Mouse (Mus musculus) liver, embryonic 14.5 days (tissue): ENCODE measurements around the gene Dus1l. TPM values are rescaled to one million over a fixed set of nuclear protein-coding genes. Genes with fewer than 3 reads are reported as not detected.

Experiments
- ATAC-seq: fragments of 200-750 bp; cut with Nextera tagmentation; 2 replicates; pipeline ENCODE4 v1.8.0; 2017; ENCODE audit warnings: moderate number of reproducible peaks, mild to moderate bottlenecking, moderate library complexity; ENCODE audit not compliant: insufficient read depth
- DNase-seq, 3 experiments: peaks; one replicate each; pipeline ENCODE4 v3.0.0-alpha.2; 2012 to 2013; ENCODE audit warnings: low read depth in 3 of 3, low spot score in 3 of 3
- H3K27ac ChIP-seq: fragments of 300-500 bp; sonication (generic); 2 replicates; pipeline ENCODE4 v1.5.1; 2014; ENCODE audit warnings: moderate library complexity, mild to moderate bottlenecking, control low read depth, inconsistent platforms
- H3K27me3 ChIP-seq: fragments of 300-500 bp; sonication (generic); 2 replicates; pipeline ENCODE4 v1.6.1; 2014; ENCODE audit warnings: mild to moderate bottlenecking, low read length, moderate library complexity; ENCODE audit not compliant: control insufficient read depth, insufficient read depth
- H3K36me3 ChIP-seq: fragments of 300-500 bp; sonication (generic); replicated peaks from 2 replicates; pipeline ENCODE4 v1.6.1; 2014; ENCODE audit warnings: low read depth; ENCODE audit not compliant: control insufficient read depth, insufficient read depth
- H3K4me1 ChIP-seq, 2 experiments: fragments of 200-500 bp in 1 of 2; fragments of 300-500 bp in 1 of 2; sonication (generic) in 1 of 2; replicated peaks; 2 replicates each; pipeline ENCODE4 v1.6.1; 2012 to 2014; ENCODE audit warnings: antibody characterized with exemption in 1 of 2, inconsistent platforms in 1 of 2, low read length in 1 of 2; ENCODE audit not compliant: control insufficient read depth in 2 of 2, insufficient read depth in 2 of 2
- H3K4me2 ChIP-seq: fragments of 300-500 bp; sonication (generic); 2 replicates; pipeline ENCODE4 v1.6.1; 2014; ENCODE audit warnings: low read depth, mild to moderate bottlenecking, control low read depth, moderate library complexity
- H3K4me3 ChIP-seq, 2 experiments: fragments of 200-500 bp in 1 of 2; fragments of 300-500 bp in 1 of 2; sonication (generic) in 1 of 2; 2 replicates each; pipeline ENCODE4 v1.5.1; 2012 to 2014; ENCODE audit warnings: low read depth in 2 of 2, low read length in 2 of 2, mild to moderate bottlenecking in 2 of 2, control low read depth in 1 of 2, inconsistent platforms in 1 of 2, moderate library complexity in 1 of 2; ENCODE audit not compliant: insufficient read depth in 1 of 2
- H3K9ac ChIP-seq: fragments of 300-500 bp; sonication (generic); replicated peaks from 2 replicates; pipeline ENCODE4 v1.6.1; 2014; ENCODE audit warnings: mild to moderate bottlenecking, control low read depth, moderate library complexity
- H3K9me3 ChIP-seq: fragments of 300-500 bp; sonication (generic); 2 replicates; pipeline ENCODE4 v1.6.1; 2016; ENCODE audit warnings: low read length, mixed read lengths; ENCODE audit not compliant: control insufficient read depth
- CTCF ChIP-seq: IDR thresholded peaks from 2 replicates; pipeline ENCODE4 v1.5.1; 2016; ENCODE audit warnings: antibody characterized with exemption, low read depth, control low read depth
- EP300 ChIP-seq: IDR thresholded peaks from 2 replicates; pipeline ENCODE4 v1.6.1; 2016; ENCODE audit warnings: antibody characterized with exemption, low read depth
- WGBS: fragments of 180-500 bp; shearing (Covaris S2); extraction: QIAGEN DNeasy Blood & Tissue Kit; methylation state at CpG from one replicate; pipeline ENCODE4 v1.1.7; 2014; ENCODE audit not compliant: insufficient replicate concordance; 5-methylcytosine and 5-hydroxymethylcytosine counted together
- polyA plus RNA-seq, 2 experiments: library from polyadenylated mRNA; depleted of rRNA in 1 of 2; stranded (reverse) in 1 of 2; unstranded in 1 of 2; fragments of >200 nt; fragmentation: Nextera tagmentation in 1 of 2; extraction: Ambion mirVana in 1 of 2; gene quantifications; 2 replicates each; pipeline versions ENCODE4 v1.2.1 to v1.2.3; 2012 to 2014

The Dus1l gene
- polyA plus RNA-seq, 2 experiments: 34.0 to 61.2 TPM

DNA sequence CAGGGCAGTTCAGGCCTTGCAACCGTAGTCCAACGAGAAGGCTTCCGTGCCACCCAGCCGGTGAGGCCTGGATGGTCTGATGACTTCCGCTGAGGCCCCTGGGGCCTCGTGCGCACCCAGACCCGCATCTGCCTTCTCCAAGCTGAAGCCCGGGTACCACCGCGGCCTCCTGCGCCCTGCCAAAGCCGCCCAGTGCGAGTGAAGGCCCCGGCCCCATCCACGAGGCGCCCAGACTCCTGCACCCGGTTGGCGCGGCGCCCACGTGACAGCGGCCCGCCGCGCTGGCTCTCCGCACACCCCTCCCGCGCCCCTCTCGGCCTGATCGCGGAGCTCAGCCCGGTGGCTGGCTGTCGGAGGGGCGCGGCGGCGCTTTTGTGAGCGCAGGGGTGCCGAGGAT, 27.3 kb upstream of the Dus1l start:
- no peak for DNase-seq

DNA sequence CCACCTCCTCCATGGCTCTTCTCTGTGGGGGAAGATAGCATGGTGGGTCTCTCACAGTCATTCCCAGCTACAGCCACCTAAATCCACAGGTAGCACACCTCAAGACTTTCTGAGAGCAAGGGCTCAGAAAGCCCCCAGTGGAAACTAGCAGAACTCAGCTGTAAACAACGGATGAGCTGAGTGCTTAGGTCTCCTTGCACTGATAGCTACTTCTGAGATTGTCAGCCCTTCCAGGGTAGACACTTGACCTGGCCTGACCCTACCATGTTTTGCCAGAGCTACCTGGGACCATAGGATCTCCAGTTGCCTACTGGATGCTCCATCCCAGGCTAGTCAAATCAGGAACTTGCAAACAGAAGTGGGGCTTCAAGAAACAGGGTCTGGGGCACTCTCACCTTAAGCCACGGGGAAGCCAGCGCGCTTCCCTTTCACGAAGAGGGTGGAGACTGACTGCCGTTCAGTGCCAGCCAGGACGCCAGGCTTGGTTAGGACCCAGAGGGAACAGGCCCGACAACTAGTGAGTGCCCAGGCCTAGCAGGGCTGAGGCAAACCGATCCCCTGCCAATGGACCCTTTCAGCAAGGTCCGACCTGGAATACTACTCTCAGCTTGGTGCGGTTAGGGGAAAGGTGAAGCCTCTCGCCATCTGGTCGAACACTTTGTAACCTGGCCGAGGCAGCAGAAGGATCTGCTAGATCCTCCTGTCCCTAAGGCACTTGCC, 26.8 kb upstream of the Dus1l start:
- under 1% methylated on average over 14 of the region's 14 CpGs for WGBS
- Histone ChIP-seq H3K4me1 (peaks cover 8 to 12% of the 10 kb centered on the region in 2 experiments; a peak in 3 of 4 replicates), H3K4me2 (peak overlapping the region; percentile 95), H3K9ac (peak overlapping the region; percentile 83), H3K4me3 (peak overlapping the region; percentile 71 to 78), H3K9me3 (no peaks in the 10 kb centered on the region), H3K27ac (peak overlapping the region; percentile 66; the same call in 1 of the 2 replicates), H3K27me3 (no peaks in the 10 kb centered on the region), H3K36me3 (peaks cover 22% of the 10 kb centered on the region)
- ATAC-seq: no peak
- TF ChIP-seq CTCF (no peak), EP300 (no peak)
- no peak for DNase-seq

More for the DNA sequence above, 27.3 kb upstream of the Dus1l start:
- Histone ChIP-seq H3K9ac (peak overlapping the region; percentile 83), H3K27me3 (no peaks in the 10 kb centered on the region), H3K4me3 (peak overlapping the region; percentile 71 to 78), H3K9me3 (no peaks in the 10 kb centered on the region), H3K4me1 (peaks cover 8 to 12% of the 10 kb centered on the region in 2 experiments; a peak in 3 of 4 replicates), H3K36me3 (peaks cover 17% of the 10 kb centered on the region), H3K4me2 (peak overlapping the region; percentile 95), H3K27ac (peak overlapping the region; percentile 66)
- ATAC-seq: peak; percentile 50
- WGBS: under 1% methylated on average over 40 of the region's 40 CpGs
- no peak for TF ChIP-seq CTCF
- TF ChIP-seq EP300: no peak

DNA sequence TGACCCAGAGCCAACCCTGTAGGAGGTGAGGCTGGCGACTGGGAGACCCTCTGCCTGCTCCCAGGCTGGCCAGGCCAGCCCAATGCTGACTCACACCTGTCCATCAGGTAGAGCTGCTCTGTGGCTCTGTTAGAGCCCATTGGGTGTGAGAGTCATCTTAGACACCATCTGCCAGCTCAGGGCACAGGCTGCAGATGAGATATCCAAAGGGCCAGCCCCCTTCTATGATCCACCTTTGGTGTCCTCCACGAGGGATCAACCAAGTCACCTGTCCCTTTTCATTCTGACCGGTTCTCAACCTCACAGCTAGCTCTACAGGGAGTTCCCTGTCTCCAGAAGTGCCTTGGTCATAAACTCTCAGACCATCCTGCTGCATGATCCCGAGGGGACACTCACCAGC, 26.1 kb upstream of the Dus1l start:
- Histone ChIP-seq H3K4me2 (peak overlapping the region; percentile 95), H3K27ac (no peak overlapping the region), H3K27me3 (no peaks in the 10 kb centered on the region), H3K36me3 (peaks cover 29% of the 10 kb centered on the region), H3K4me1 (peaks cover 8 to 12% of the 10 kb centered on the region in 2 experiments; a peak in 3 of 4 replicates), H3K9ac (peak overlapping the region; percentile 83; the same call in 1 of the 2 replicates), H3K9me3 (no peaks in the 10 kb centered on the region), H3K4me3 (peak overlapping the region; percentile 71 to 78)
- ATAC-seq (no peak), DNase-seq (no peak)
- TF ChIP-seq CTCF (no peak), EP300 (no peak)
- 36% methylated on average over 4 of the region's 4 CpGs for WGBS

DNA sequence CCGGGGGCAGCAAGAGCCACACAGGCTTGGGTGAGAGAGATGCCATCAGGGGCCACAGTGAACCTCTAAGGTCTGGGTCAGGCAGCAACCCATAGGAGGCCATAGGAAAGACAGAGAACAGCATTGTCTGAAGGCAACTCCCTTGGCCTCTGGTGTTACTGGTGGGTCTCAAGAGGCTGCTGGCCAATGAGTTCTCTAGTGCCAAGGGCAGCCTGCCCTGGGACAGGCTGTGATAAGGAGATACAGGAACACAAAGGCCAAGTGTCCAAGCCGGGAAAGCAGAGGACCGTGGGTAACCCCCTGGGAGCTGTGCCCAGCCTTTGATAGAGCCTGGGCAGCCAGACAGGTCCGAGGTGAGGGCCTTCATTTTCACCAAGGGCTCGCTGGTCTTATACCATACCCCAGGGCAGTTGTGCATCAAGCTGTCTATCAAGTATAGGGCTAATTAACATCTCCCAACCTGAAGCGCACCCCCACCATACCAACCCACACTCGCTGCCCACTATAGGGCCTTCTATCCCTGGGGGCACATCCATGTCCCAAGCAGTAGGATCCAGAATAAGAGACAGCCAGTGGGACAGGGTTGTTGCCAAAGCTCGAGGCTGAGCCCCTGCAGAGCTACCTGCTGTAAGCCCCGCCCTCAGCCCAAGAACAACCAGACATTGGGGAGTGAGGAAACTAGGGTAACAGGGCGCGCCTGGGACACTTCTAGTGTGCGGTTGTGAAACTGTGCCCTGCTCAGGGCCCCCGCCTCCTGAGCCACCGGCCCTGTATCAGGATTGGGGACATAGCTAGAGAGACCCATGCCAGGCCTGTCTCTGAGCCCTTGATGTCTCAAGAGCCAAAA, 25.1 kb upstream of the Dus1l start:
- no peak for ATAC-seq
- H3K4me1 ChIP-seq: peaks cover 8 to 12% of the 10 kb centered on the region in 2 experiments; a peak in 3 of 4 replicates
- H3K36me3 ChIP-seq: peaks cover 32% of the 10 kb centered on the region
- H3K9me3 ChIP-seq: no peaks in the 10 kb centered on the region
- peak overlapping the region in 1 of 2 experiments; percentile 78; a peak in 1 of 4 replicates for H3K4me3 ChIP-seq
- WGBS: 77% methylated on average over 14 of the region's 14 CpGs
- DNase-seq: no peak
- no peaks in the 10 kb centered on the region for H3K27me3 ChIP-seq
- TF ChIP-seq EP300 (no peak), CTCF (no peak)
- no peak overlapping the region for H3K9ac ChIP-seq
- peak overlapping the region; percentile 95 for H3K4me2 ChIP-seq
- H3K27ac ChIP-seq: no peak overlapping the region

DNA sequence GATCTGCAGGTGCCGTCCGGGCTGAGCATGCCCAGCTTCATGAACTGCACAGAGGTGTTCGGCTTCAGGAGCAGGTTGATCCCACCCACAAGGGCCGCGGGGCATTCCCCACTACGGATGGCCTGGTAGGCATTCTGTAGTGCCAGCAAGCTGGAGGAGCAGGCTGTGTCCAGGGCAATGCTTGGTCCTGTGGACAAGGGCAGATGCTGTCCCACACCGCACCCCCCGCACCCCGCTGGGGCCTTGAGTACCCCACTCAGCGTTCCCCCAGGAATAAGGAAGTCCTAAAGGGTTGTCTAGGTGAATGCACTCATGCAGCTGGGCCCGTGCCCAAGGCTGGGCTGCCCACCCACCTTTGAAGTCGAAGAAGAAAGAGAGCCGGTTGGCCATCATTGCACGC, 24.3 kb upstream of the Dus1l start:
- Histone ChIP-seq H3K27me3 (no peaks in the 10 kb centered on the region), H3K9me3 (no peaks in the 10 kb centered on the region), H3K9ac (no peak overlapping the region), H3K4me3 (no peak overlapping the region), H3K4me2 (no peak overlapping the region), H3K27ac (no peak overlapping the region), H3K36me3 (peaks cover 35% of the 10 kb centered on the region), H3K4me1 (peaks cover 8 to 12% of the 10 kb centered on the region in 2 experiments; a peak in 3 of 4 replicates)
- WGBS: 85% methylated on average over 14 of the region's 14 CpGs
- TF ChIP-seq CTCF (no peak), EP300 (no peak)
- ATAC-seq (no peak), DNase-seq (no peak)
